Mouse (Mus musculus) forebrain, embryonic 10.5 days (tissue): Measurements from ENCODE around the gene Bglap2. TPM values are rescaled to one million over a fixed set of nuclear protein-coding genes. Genes with fewer than 3 reads are reported as not detected.

Experiments used
- DNase-seq: peaks from one replicate; pipeline ENCODE4 v3.0.0-alpha.2; 2017; ENCODE audit warnings: low spot score; ENCODE audit errors: extremely low spot score
- H3K27ac ChIP-seq: fragments of 300-500 bp; sonication (generic); 2 replicates; pipeline ENCODE4 v1.5.1; 2016; ENCODE audit warnings: mild to moderate bottlenecking
- H3K27me3 ChIP-seq: fragments of 300-500 bp; sonication (generic); 2 replicates; pipeline ENCODE4 v1.6.1; 2016; ENCODE audit warnings: mild to moderate bottlenecking; ENCODE audit not compliant: poor library complexity, severe bottlenecking
- H3K36me3 ChIP-seq: fragments of 300-500 bp; sonication (generic); replicated peaks from 2 replicates; pipeline ENCODE4 v1.6.1; 2016; ENCODE audit warnings: mild to moderate bottlenecking, moderate library complexity
- H3K4me1 ChIP-seq: fragments of 300-500 bp; sonication (generic); 2 replicates; pipeline ENCODE4 v1.6.1; 2016
- H3K4me3 ChIP-seq: fragments of 300-500 bp; sonication (generic); 2 replicates; pipeline ENCODE4 v1.5.1; 2016; ENCODE audit warnings: mild to moderate bottlenecking, moderate library complexity
- H3K9me3 ChIP-seq: fragments of 300-500 bp; sonication (generic); 2 replicates; pipeline ENCODE4 v1.6.1; 2016; ENCODE audit warnings: mild to moderate bottlenecking, moderate library complexity
- WGBS: fragments of 180-500 bp; shearing (Covaris S2); methylation state at CpG from one replicate; pipeline ENCODE4 v1.1.7; 2016; 5-methylcytosine and 5-hydroxymethylcytosine counted together
- polyA plus RNA-seq: library from polyadenylated mRNA; unstranded; fragments of >200 nt; fragmentation: Nextera tagmentation; extraction: Ambion mirVana; gene quantifications from 2 replicates; pipeline ENCODE4 v1.2.1, GENCODE M21; 2016

Gene Bglap2
- polyA plus RNA-seq, 1 experiment from 2014 or later, result not detected

- peak overlapping the region; percentile 32; the same call in 1 of the 2 replicates for H3K27ac ChIP-seq
- peaks cover 86% of the 10 kb centered on the region for H3K36me3 ChIP-seq
- H3K9me3 ChIP-seq, result no peaks in the 10 kb centered on the region
- peaks cover 10% of the 10 kb centered on the region for H3K27me3 ChIP-seq
- 82% methylated on average over 5 of the region's 5 CpGs for WGBS
- H3K4me3 ChIP-seq, result no peak overlapping the region
- H3K4me1 ChIP-seq, result peaks cover 25% of the 10 kb centered on the region
- DNase-seq, result no peak
Observed at GRCm38 (mm10) chr3:88359584-88359983, 18.9 kb downstream of the Bglap2 start.

- H3K36me3 ChIP-seq, result peaks cover 100% of the 10 kb centered on the region
- H3K9me3 ChIP-seq, result no peaks in the 10 kb centered on the region
- no peak overlapping the region for H3K27ac ChIP-seq
- DNase-seq, result no peak
- H3K27me3 ChIP-seq, result no peaks in the 10 kb centered on the region
- 93% methylated on average over 8 of the region's 8 CpGs for WGBS
- no peak overlapping the region for H3K4me3 ChIP-seq
- H3K4me1 ChIP-seq, result no peaks in the 10 kb centered on the region
Observed at GRCm38 (mm10) chr3:88354396-88355165, 23.9 kb downstream of the Bglap2 start.

GRCm38 (mm10) chr3:88352907-88353306 is 25.6 kb downstream of the Bglap2 start:
- Histone ChIP-seq H3K27ac (no peak overlapping the region), H3K27me3 (no peaks in the 10 kb centered on the region), H3K4me3 (no peak overlapping the region), H3K4me1 (no peaks in the 10 kb centered on the region), H3K9me3 (no peaks in the 10 kb centered on the region), H3K36me3 (peaks cover 100% of the 10 kb centered on the region)
- WGBS, result 94% methylated on average over 9 of the region's 9 CpGs
- DNase-seq, result no peak

- Histone ChIP-seq H3K4me1 (no peaks in the 10 kb centered on the region), H3K27me3 (no peaks in the 10 kb centered on the region), H3K4me3 (no peak overlapping the region), H3K27ac (no peak overlapping the region), H3K9me3 (no peaks in the 10 kb centered on the region), H3K36me3 (peaks cover 100% of the 10 kb centered on the region)
- WGBS, result 95% methylated on average over 13 of the region's 13 CpGs
- DNase-seq, result no peak
Observed at GRCm38 (mm10) chr3:88350732-88351131, 27.8 kb downstream of the Bglap2 start.

GRCm38 (mm10) chr3:88339006-88339405 is 39.5 kb downstream of the Bglap2 start:
- peaks cover 53% of the 10 kb centered on the region for H3K36me3 ChIP-seq
- H3K4me3 ChIP-seq, result no peak overlapping the region
- WGBS, result 91% methylated on average over 3 of the region's 3 CpGs
- peaks cover 38% of the 10 kb centered on the region for H3K4me1 ChIP-seq
- no peaks in the 10 kb centered on the region for H3K27me3 ChIP-seq
- no peaks in the 10 kb centered on the region for H3K9me3 ChIP-seq
- DNase-seq, result no peak
- no peak overlapping the region for H3K27ac ChIP-seq

- 92% methylated on average over 7 of the region's 7 CpGs for WGBS
- no peak for DNase-seq
- Histone ChIP-seq H3K27me3 (no peaks in the 10 kb centered on the region), H3K27ac (no peak overlapping the region), H3K36me3 (peaks cover 48% of the 10 kb centered on the region), H3K4me1 (peaks cover 41% of the 10 kb centered on the region), H3K9me3 (no peaks in the 10 kb centered on the region), H3K4me3 (no peak overlapping the region)
Observed at GRCm38 (mm10) chr3:88338316-88338715, 40.2 kb downstream of the Bglap2 start.

GRCm38 (mm10) chr3:88337367-88338020 is 41.0 kb downstream of the Bglap2 start:
- no peak overlapping the region for H3K27ac ChIP-seq
- peaks cover 41% of the 10 kb centered on the region for H3K4me1 ChIP-seq
- no peaks in the 10 kb centered on the region for H3K27me3 ChIP-seq
- H3K4me3 ChIP-seq, result peak overlapping the region; percentile 94
- no peaks in the 10 kb centered on the region for H3K9me3 ChIP-seq
- peaks cover 48% of the 10 kb centered on the region for H3K36me3 ChIP-seq
- WGBS, result 92% methylated on average over 11 of the region's 11 CpGs
- DNase-seq, result no peak

- H3K27me3 ChIP-seq, result no peaks in the 10 kb centered on the region
- H3K27ac ChIP-seq, result peak within 1 kb of the TSS; percentile 99
- peaks cover 41% of the 10 kb centered on the region for H3K36me3 ChIP-seq
- peaks cover 41% of the 10 kb centered on the region for H3K4me1 ChIP-seq
- H3K4me3 ChIP-seq, result peak within 1 kb of the TSS; percentile 94
- H3K9me3 ChIP-seq, result no peaks in the 10 kb centered on the region
- 3% methylated on average over 60 of the region's 66 CpGs for WGBS
- DNase-seq, result peak; percentile 97
Observed at GRCm38 (mm10) chr3:88336058-88337013, 42.2 kb downstream of the Bglap2 start, which contains the start of the genes Tmem79 and Smg5. Gene Tmem79 (minus strand): TSS chr3:88336148. Gene Smg5 (plus strand): TSS chr3:88336260.

GRCm38 (mm10) chr3:88335436-88336053 is 43.0 kb downstream of the Bglap2 start:
- Histone ChIP-seq H3K4me1 (peaks cover 41% of the 10 kb centered on the region), H3K27ac (peak overlapping the region; percentile 99), H3K27me3 (no peaks in the 10 kb centered on the region), H3K9me3 (no peaks in the 10 kb centered on the region), H3K4me3 (peak overlapping the region; percentile 94), H3K36me3 (peaks cover 36% of the 10 kb centered on the region)
- DNase-seq, result no peak
- WGBS, result 3% methylated on average over 27 of the region's 27 CpGs

- Histone ChIP-seq H3K27ac (peak overlapping the region; percentile 99), H3K36me3 (peaks cover 37% of the 10 kb centered on the region), H3K9me3 (no peaks in the 10 kb centered on the region), H3K27me3 (no peaks in the 10 kb centered on the region), H3K4me3 (peak overlapping the region; percentile 94), H3K4me1 (peaks cover 41% of the 10 kb centered on the region)
- WGBS, result 40% methylated on average over 3 of the region's 3 CpGs
- DNase-seq, result no peak
Observed at GRCm38 (mm10) chr3:88334902-88335435, 43.5 kb downstream of the Bglap2 start.

- no peak for DNase-seq
- Histone ChIP-seq H3K36me3 (peaks cover 43% of the 10 kb centered on the region), H3K4me1 (peaks cover 39% of the 10 kb centered on the region), H3K9me3 (no peaks in the 10 kb centered on the region), H3K27ac (peak overlapping the region; percentile 99), H3K4me3 (peak overlapping the region; percentile 94; the same call in 1 of the 2 replicates), H3K27me3 (no peaks in the 10 kb centered on the region)
- 56% methylated on average over 12 of the region's 12 CpGs for WGBS
Observed at GRCm38 (mm10) chr3:88334029-88334658, 44.4 kb downstream of the Bglap2 start.
